Mouse (Mus musculus) lung, postnatal 10 days (tissue): Measurements from ENCODE around the gene Bcap31.
A peak's percentile ranks its signal among the peaks of the same experiment; 100 is the strongest.

Source experiments
- DNase-seq: peaks from one replicate; pipeline ENCODE4 v3.0.0; 2021

The Bcap31 gene

DNA sequence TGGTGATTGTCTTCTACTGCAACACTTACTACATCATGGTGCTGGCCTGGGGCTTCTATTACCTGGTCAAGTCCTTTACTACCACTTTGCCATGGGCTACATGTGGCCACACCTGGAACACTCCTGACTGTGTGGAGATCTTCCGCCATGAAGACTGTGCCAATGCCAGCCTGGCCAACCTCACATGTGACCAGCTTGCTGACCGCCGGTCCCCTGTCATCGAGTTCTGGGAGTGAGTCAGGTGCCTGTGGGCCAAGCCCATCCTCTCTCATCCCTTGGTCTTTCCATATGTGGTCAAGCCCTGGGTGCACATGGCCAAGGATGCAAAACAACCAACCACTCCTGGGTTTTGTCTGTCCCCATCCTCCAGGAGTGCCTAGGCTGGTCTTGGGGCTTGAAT, 39.3 kb downstream of the Bcap31 start:
- no peak for DNase-seq

DNA sequence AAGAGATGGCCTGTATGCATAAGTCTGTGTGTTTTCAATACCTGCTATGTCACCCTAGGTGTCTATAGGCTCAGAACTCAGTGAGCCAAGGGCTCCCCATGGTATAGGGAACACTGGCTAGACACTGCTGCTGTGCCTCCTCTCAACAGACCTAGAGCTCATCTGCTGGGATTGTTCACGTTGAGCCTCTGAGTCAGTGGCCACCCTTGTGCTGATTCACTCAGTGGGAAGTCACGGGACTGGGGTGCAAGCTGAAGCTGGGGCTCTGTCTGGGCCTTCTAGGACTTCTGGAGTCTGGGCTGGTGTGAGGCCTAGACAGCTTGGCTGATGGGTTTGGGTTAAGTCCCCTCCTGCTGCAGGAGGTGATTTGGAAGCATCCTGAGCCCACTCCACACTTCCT, 40.7 kb downstream of the Bcap31 start:
- DNase-seq = no peak

DNA sequence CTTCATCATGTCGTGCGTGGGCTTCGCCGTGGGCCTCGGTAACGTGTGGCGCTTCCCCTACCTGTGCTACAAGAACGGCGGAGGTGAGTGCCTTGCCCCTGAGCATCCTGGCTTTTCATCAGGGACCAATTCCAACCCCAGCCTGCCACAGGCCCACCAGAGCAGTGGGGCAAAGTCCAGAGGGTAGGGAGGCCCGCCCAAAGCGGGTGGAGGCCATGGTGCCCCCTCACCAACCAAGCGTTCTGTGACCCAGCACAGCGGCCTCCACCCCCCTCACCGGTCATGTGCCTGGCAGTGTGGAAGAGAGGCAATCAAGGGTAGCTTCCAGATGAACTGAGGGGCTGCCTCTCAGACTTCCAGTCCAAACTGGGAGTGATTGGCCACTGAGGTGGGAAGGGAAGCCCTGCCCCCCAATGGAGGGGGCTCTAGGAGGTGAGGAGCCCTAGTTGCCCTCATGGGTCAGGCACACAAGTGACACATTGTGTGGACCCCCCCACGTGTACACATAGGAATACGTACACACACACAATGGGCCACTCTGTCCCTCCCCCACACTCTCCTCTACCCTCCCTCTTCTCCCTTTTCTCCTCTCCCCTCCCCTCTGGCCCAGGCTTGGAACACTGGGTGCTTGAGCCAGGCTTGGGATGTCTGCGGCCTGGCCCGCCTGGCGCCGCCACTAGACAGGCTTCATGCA, 41.9 kb downstream of the Bcap31 start:
- peak; percentile 47 for DNase-seq

DNA sequence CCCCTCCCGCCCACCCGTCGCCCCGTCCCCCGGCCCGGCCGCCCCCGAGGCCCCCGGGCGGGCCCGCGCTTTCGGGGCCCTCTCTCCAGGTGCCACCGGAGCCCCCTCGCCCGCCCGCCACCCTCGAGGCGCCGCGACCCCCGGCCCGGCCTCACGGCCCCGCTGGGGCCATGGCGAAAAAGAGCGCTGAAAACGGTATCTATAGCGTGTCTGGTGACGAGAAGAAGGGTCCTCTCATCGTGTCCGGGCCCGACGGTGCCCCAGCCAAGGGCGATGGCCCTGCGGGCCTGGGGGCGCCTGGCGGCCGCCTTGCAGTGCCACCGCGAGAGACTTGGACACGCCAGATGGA, 42.4 kb downstream of the Bcap31 start:
- no peak for DNase-seq

DNA sequence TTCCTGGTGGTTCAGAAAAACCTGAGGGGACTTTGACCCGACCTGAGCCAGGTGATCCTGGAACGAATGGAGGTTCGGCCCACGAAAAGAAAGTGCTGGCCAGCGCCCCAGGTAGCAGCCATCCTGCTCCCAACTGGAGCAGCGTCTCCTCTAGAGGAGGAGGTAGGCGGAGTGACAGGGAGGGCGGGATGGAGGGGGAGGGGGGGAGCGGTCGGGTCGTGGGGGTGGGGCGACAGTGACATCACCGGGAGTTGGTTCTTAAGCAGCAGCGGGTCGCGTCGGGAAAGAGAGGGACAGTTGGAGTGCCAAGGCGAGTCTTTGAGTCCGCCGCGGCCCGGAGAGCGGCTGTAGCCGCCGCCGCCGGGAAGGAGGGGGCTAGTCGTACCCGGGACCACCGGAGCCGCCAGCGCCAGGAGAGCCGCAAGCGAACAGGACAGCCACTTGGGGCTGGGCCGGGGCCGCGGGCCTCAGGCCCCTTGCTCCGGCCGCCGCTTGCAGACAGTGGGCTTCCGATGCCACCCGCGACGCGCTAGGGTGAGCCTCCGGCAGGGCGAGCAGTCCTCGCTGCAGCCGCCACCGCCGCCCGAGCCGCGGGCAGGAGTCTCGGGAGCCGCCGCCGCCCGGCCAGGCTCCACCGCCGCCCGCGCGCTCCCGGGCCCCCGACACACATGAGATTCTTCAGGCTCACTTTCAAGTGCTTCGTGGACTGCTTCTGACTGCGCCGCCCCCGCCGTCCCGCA, 42.9 kb downstream of the Bcap31 start, which contains the start of gene Slc6a8:
TSS of gene Slc6a8 (plus strand) at position 272 of the 740 bp plus-strand sequence.
- peak; percentile 81 for DNase-seq

DNA sequence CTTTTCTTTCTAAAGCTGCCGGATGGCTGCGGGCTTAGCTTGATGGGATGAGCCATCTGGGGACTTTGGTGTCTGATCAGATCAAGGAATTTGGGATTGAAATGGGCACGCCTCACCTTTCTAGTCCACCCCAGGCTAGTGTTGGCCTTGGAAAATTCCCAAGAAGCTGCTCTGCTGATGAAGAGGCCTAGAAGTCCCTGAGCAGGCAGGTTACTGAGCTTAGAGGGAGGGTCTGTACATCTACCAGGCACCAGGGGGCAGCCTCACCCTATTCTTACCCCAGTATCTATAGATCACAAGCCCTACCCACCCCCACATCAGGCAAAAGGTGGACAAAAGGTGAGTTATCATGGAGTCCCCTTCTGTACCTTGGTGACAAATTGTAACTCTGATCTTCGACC, 43.9 kb downstream of the Bcap31 start:
- peak; percentile 53 for DNase-seq

DNA sequence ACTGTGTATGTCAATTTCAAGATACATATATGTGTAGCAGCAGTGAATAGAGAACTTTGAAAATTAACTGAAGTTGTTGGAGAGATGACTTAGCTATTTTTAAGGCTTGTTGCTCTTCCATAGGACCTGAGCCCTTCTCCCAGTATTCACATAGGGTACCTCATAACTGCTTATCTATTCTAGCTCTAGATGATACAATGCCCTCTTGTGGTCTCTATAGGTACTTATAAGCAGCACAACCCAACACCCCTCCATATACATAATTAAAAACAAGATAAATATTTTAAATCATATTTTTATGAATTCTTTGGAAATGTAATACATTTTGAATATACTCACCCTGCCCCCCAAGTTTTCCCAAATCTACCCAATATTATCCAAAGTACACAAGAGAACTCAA, 52.8 kb downstream of the Bcap31 start:
- no peak for DNase-seq

DNA sequence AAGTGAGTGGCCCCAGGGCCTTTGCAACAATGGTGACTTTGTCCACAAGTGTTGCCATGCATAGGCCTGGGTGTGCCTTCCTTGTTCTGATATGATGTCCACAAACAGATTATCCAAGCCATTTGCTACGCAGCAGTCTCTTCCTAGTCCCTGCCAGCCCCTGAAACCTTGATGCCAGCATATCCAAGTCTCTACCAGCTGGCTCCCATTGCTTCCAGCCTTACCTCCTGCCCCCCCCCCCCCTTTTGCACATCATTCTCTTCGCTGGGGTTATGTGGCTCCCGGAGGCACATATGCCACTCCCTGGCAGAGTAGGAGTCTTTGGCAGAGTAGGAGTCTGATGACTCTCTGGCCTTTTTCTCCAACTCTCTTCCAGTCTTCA, 55.7 kb downstream of the Bcap31 start:
- no peak for DNase-seq

DNA sequence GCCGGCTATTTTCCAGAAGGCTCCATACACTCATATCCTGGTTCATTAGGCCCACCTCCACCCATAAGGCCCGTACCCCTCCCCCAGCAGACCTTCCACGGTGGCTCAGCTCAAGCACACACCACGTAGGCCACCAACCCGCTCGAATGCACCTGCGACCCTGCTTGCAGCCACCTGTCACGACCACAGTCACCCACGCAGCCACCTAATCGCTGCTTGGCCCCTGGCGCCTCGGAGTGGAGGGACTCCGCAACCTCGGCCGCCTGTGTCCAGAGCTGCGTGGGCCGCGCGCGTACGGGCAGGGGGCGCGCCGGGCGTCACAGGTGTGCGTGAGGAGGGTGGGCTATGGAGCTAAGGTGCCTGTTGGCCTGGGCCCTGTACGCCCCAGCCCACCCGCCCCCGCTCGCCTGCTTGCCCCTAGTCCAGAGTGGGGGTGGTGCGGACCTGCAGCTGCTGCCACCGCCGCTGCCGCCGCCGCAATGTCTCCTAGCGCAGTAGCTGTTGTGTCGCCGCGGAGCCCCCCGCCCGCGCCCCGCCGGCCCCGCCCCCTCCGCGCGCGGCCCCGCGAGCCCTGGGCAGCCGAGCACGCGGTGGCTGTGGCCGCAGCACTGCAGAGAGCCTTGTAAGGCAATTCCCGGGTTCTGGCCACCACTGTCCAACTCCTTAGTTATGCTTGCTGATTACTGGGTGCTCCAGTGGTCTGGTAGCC, 56.2 kb downstream of the Bcap31 start, which contains the start of gene Pnck:
TSS of gene Pnck (minus strand) at position 543 of the 709 bp plus-strand sequence.
- DNase-seq = no peak

DNA sequence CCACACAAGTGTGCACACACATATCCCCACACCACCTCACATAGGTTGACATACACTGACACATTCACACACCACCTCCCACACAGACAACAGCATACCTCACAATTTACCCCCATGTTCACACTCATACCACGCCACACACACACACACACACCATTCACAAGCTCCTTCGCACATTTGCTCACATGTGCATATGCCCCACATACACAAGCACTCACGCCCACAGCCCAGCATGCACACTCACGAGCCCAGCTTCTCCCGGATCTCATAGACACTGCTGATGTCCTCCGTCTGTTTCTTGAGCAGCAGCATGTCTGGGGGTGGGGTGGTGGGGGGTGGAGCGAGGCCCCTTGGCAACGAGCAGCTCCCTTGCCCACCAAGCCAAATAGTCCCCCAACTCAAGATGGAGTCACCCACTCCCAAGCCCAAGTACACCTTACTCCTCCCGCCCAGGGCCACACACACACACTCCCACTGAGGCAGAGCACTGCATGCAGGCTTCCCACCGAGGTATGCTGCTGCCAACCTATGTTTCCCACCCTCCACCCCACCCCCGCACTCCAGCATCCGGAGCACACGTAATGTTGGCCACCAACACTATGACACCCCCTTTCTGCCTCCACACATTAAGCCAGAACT, 56.9 kb downstream of the Bcap31 start:
- no peak for DNase-seq

DNA sequence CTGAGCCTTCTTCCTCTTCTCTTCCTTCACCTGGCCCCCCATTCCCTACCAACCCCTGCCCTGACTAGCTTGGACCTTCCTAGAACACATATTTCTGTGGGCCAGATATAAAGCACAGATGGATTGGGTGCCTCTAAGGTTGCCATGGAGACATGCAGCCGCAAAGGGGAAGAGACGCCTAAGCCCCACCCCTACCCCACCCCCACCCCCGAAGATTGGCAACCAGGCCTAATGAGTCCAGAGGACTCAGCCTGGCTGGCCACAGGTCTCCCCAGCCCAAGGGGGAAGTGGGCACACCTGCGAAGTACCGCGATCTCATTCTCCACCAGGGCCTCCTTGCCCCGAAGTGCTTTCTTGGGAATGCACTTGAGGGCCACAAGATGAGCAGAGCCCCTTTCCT, 57.6 kb downstream of the Bcap31 start:
- no peak for DNase-seq

DNA sequence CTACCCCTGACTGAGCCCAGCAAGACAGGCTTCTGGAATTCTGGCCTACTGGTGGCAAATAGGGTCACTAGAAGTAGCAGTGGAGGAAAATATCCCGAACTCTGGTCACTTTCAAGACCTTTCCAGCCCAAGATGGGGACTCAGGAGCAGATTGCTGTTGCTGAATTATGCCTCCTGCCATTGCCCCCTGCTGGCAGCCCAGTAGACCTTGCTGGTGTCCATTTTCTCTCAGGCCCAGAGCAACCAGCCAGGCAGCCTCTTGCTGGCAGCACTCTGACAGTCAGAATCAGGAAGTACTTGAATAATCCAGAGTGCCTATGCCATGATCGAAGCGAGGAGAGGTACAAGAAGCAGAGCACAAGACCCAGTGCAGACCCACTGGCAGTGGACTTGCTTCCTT, 60.4 kb downstream of the Bcap31 start:
- DNase-seq = peak; percentile 53

DNA sequence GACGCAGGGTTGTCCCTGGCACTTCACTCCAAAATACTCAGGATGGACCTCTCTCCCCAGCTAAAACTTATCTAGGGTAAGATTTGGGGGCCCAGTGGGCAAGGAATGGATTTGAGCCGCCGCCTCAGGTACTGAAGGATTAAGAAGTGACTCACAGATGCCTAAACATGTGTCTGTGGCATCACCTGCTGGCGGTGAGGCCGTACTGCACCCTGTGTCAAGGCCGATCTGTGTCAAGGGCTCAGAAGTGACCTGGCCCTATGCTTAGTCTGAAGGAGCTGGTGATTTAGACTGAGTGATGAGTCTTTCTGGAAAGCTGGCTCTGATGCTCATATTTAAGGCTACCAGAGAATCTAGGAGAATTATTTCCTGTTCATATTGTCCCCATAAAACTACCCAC, 61.8 kb downstream of the Bcap31 start:
- peak; percentile 82 for DNase-seq

DNA sequence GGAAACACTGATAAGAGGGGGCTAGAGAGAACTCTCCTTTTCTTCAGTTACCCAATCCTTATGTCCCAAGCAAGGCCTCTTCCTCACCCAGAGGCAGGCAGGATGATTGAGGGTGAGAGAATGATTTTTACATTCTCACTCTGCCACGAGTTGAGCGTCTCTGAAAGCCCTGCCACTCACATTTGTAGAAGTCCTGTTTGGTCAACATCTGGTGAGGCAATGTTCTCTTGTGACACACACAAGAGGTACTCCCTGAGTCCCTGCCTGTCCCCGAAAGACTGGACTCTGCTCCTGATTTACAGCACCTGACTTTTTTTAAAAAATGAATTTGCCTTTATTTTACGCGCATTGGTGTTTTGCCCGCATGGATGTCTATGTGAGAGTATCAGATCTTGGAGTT, 62.6 kb downstream of the Bcap31 start:
- no peak for DNase-seq

DNA sequence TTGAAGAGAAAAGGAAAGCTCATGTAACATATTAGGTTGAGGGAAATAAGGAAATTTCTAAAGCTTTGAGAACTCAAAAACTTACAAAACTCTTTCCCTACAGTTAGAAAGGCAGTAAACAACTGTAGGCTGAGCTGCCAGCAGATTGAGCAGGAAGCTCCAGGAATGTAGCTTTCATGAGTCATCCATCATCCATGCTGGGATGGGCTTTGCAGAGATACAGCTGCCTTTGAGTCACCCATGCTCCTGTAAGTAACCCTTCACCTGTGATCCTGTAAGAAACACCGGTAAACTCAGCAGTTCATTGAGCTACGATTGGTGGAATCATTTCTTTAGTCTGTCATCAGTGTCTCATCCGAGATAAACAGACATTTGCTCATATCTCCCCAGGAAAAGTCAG, 65.1 kb downstream of the Bcap31 start:
- no peak for DNase-seq

DNA sequence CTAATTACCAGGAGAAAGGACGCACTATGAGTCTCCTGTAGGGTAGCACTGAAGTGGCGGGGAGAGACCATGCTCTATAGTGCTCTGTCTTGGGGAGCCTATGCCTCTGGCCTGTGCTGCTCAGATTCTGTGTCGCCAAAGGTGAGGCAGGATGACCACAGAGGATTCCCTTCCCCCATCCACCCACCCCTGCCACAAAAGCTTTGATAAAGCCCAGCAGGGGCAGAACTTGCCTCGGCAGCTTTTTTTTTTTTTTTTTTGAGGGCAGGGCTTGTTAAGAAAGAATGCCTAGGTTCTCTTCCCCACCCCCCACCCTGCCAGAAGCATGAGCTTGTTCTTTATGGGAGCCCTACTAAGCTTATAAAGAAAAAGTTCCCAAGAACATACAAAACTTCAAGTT, 70.9 kb downstream of the Bcap31 start:
- DNase-seq = no peak

DNA sequence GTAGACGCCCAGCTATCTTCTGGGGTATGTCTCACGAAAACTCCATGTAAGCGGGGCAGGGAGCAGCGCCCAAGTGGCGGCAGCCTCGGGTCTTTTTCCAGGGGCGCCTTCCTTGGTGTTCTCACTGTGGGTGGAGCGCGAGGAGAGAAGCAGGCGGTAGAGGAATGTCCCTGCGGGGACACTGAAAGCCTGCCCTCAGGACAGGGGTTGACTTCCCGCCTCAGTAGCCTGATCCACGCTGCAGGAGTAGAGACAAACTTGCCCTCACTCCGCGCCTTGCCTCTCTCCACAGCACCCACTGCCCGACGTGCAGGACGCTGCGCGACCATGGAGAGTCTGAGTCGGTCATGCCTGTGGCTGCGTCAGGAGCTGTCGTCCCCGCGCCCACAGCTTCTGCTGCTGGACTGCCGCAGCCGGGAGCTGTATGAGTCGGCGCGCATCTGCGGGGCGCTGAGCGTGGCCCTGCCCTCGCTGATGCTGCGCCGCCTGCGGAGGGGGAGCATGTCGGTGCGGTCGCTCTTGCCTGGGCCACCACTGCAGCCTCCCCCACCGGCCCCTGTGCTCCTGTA, 76.0 kb downstream of the Bcap31 start:
- no peak for DNase-seq

DNA sequence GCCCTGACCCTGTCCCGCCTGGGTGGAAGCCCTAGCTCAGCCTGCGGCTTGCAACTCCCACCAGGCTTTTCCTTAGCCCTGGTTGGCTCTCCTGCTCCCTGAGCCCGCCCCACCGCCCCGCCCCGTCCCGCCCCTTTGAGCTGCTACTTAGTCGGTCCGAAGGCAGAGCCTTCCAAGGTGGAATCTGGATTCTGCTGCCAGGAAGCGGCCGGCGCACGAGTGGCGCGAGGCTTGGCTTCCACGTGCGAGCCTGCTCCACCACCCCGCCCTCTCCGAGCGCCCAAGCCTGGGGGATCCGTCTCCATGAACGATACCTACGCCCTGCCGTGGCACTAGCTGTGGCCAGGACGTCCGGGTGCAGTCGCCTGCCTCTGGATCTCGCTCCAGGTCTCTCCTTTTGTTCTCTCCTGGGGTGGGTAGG, 76.7 kb downstream of the Bcap31 start, which contains the start of gene Dusp9:
TSS of gene Dusp9 (plus strand) at position 165 of the 421 bp plus-strand sequence.
- peak; percentile 50 for DNase-seq

DNA sequence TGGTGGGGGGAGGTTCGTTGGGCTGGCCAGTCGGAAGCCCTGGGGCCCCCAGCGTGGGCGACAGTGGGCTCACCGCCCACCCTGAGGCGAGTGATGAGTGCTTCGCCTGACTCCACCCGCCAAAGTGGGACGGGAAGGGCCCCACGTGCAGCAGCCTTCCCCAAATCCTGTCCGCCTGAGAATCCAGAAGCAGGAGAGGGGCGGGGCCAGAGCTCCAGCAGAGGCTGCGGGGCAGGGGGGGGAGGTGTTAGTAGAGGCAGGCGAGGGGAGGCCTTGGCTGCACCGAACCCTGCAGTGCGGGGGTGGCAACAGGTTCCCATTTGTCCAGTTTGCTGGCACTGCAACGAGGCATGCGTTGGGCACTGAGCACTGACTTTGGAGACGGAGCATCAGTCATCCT, 78.6 kb downstream of the Bcap31 start:
- no peak for DNase-seq
